Mouse (Mus musculus) thymus, postnatal 10 days (tissue): ENCODE results near the gene Rsph9.

Source experiments
- DNase-seq, 2 experiments: peaks; one replicate each; pipeline ENCODE4 v3.0.0; 2021; ENCODE audit warnings: low spot score in 2 of 2

The Rsph9 gene

GRCm38 (mm10) chr17:46102608-46103159 lies 41.3 kb downstream of the Rsph9 start:
- no peak for DNase-seq

GRCm38 (mm10) chr17:46101906-46102305 lies 42.1 kb downstream of the Rsph9 start:
- no peak for DNase-seq

GRCm38 (mm10) chr17:46098525-46098924 lies 45.5 kb downstream of the Rsph9 start:
- no peak for DNase-seq

- DNase-seq = peak in 1 of 2 experiments; percentile 43
These were observed 52.1 kb downstream of the Rsph9 start for GRCm38 (mm10) chr17:46091899-46092298.

- no peak for DNase-seq
These were observed 52.7 kb downstream of the Rsph9 start for GRCm38 (mm10) chr17:46091351-46091750.

GRCm38 (mm10) chr17:46086341-46086870 lies 57.6 kb downstream of the Rsph9 start:
- no peak for DNase-seq

- DNase-seq = peak; percentile 55 to 58
These were observed 59.9 kb downstream of the Rsph9 start for GRCm38 (mm10) chr17:46084091-46084501.

GRCm38 (mm10) chr17:46083381-46083780 lies 60.6 kb downstream of the Rsph9 start:
- DNase-seq = no peak

- no peak for DNase-seq
These were observed 62.4 kb downstream of the Rsph9 start for GRCm38 (mm10) chr17:46081657-46082056.

- no peak for DNase-seq
These were observed 63.0 kb downstream of the Rsph9 start for GRCm38 (mm10) chr17:46081042-46081441.

GRCm38 (mm10) chr17:46080388-46080787 lies 63.6 kb downstream of the Rsph9 start:
- DNase-seq = no peak

- DNase-seq = no peak
These were observed 65.0 kb downstream of the Rsph9 start for GRCm38 (mm10) chr17:46079037-46079436.

- DNase-seq = no peak
These were observed 66.0 kb downstream of the Rsph9 start for GRCm38 (mm10) chr17:46077921-46078534.

GRCm38 (mm10) chr17:46076260-46076551 lies 67.8 kb downstream of the Rsph9 start:
- DNase-seq = no peak

- no peak for DNase-seq
These were observed 68.3 kb downstream of the Rsph9 start for GRCm38 (mm10) chr17:46075551-46076259.

- peak; percentile 48 to 63 for DNase-seq
These were observed 68.9 kb downstream of the Rsph9 start for GRCm38 (mm10) chr17:46075116-46075485.

- peak in 1 of 2 experiments; percentile 43 for DNase-seq
These were observed 69.5 kb downstream of the Rsph9 start for GRCm38 (mm10) chr17:46074398-46075115.

GRCm38 (mm10) chr17:46073730-46074301 lies 70.2 kb downstream of the Rsph9 start:
- peak; percentile 80 to 82 for DNase-seq
